Mouse (Mus musculus) embryo, embryonic 9.5 days (tissue): ENCODE results near the gene Mfsd4b5.
"Not testable (repeated sequence)": the region's sequence is repeated elsewhere in the genome, so short reads cannot be mapped to it uniquely, and the experiment has no call there.

ENCODE experiments used
- DNase-seq: peaks from one replicate; pipeline ENCODE4 v3.0.0-alpha.2; 2017; ENCODE audit errors: extremely low spot score

Mfsd4b5 gene

GRCm38 (mm10) chr10:39967512-39967911 is 18.9 kb downstream of the Mfsd4b5 start:
- DNase-seq: no peak

GRCm38 (mm10) chr10:39961906-39962305 is 24.5 kb downstream of the Mfsd4b5 start:
- DNase-seq: no peak

GRCm38 (mm10) chr10:39960441-39960822 is 26.0 kb downstream of the Mfsd4b5 start:
- no peak for DNase-seq

- peak; percentile 91 for DNase-seq
These were observed 26.5 kb downstream of the Mfsd4b5 start, which contains the start of gene Mfsd4b3 for GRCm38 (mm10) chr10:39959761-39960440. Gene Mfsd4b3, minus strand, starts transcription at chr10:39960153.

GRCm38 (mm10) chr10:39958266-39958665 is 28.2 kb downstream of the Mfsd4b5 start:
- no peak for DNase-seq

- no peak for DNase-seq
These were observed 30.0 kb downstream of the Mfsd4b5 start for GRCm38 (mm10) chr10:39956340-39956878.

GRCm38 (mm10) chr10:39955163-39955562 is 31.3 kb downstream of the Mfsd4b5 start:
- no peak for DNase-seq

GRCm38 (mm10) chr10:39949377-39949954 is 37.0 kb downstream of the Mfsd4b5 start:
- no peak for DNase-seq

GRCm38 (mm10) chr10:39947195-39947594 is 39.3 kb downstream of the Mfsd4b5 start:
- not testable (repeated sequence) for DNase-seq

GRCm38 (mm10) chr10:39936553-39936952 is 49.9 kb downstream of the Mfsd4b5 start:
- DNase-seq: no peak

GRCm38 (mm10) chr10:39926616-39927139 is 59.8 kb downstream of the Mfsd4b5 start, which contains the start of gene Mfsd4b2:
Gene Mfsd4b2, minus strand, starts transcription at chr10:39926923.
- peak; percentile 51 for DNase-seq

GRCm38 (mm10) chr10:39924556-39924955 is 61.9 kb downstream of the Mfsd4b5 start:
- DNase-seq: not testable (repeated sequence)

- no peak for DNase-seq
These were observed 73.8 kb downstream of the Mfsd4b5 start for GRCm38 (mm10) chr10:39912616-39913015.

- no peak for DNase-seq
These were observed 77.5 kb downstream of the Mfsd4b5 start for GRCm38 (mm10) chr10:39908768-39909441.
